Mouse (Mus musculus): ENCODE measurements at regions not wholly inside any gene's neighbourhood (a gene's known extent, or its start where the extent isn't known, plus 50 kb on each side); places are given as distances from the start of the nearest gene placed in this dataset.

- DNase-seq, result no peak
Measured at GRCm38 (mm10) chr9:43981376-43981775, 61.8 kb upstream of the Thy1 start.

- peak; percentile 27 for DNase-seq
Measured at GRCm38 (mm10) chr9:43982359-43982889, 60.8 kb upstream of the Thy1 start.

- DNase-seq, result no peak
Measured at GRCm38 (mm10) chr9:43983220-43983619, 60.0 kb upstream of the Thy1 start.

- DNase-seq, result peak; percentile 95
Measured at GRCm38 (mm10) chr9:43984181-43985062, 58.8 kb upstream of the Thy1 start.

DNA sequence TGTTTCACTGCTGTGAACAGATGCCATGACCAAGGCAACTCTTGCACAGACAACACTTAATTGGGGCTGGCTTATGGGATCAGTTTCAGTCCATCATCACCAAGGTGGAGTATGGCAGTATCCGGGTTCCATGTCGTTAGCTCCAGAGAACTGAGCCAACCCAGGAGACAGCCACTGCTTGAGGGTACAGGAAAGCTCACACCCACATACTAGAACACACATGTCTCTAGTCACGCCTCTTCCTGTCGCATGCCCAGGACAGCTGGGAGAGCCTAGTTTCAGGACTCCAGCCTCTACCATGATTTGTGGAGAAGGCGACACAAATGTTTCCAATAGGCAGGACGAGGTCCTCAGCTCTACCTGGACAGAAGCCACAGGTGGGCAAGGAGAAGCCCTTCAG, 55.2 kb upstream of the Thy1 start:
- DNase-seq, result no peak

- DNase-seq, result peak; percentile 28
Measured at GRCm38 (mm10) chr9:43988981-43989860, 54.0 kb upstream of the Thy1 start.

- no peak for DNase-seq
Measured at GRCm38 (mm10) chr9:43990124-43990523, 53.1 kb upstream of the Thy1 start.

DNA sequence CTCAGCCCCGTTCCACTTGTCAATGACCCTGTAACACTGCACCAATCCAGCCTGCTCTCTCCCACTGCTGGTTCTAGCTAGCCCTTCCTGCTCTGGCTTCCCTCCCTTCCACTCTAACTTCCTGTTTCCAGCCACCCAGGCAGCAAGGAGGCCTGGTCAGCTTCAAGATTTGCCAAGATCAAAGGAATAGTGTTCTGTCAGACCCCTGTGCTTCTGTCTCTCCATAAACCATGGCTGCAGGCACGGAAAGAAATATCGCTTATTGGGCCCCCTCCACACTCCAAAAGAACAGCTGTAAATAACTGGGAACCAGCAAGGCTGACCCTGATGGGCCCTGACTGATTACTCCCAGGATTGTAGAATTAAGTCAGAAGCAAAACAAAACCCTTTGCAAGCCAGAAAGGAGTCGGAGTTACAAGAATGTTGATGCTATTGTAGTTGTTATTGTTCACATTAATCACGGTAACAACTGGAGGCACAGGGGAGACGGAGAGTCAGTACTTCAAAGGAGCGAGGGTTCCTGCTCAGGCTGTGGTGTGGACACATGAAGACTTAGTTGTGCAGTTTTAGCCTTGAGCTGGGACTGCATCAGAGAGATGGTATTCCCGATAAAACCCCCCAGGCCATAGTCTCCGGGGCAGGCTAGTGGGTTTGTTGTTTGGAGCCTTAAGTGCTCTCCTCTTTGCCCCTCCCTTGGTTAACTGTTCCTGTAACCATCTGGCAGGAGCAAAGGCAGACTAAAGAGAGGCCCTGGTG, 49.8 kb upstream of the Thy1 start:
- no peak for DNase-seq
